Mouse (Mus musculus) C2C12 (cell line): Measurements from ENCODE around the gene Atrnl1. TPM values are rescaled to one million over a fixed set of nuclear protein-coding genes. Genes with fewer than 3 reads are reported as not detected.

Experiments
- H3K27me3 ChIP-seq: one replicate; pipeline ENCODE4 v1.6.1; 2011; ENCODE audit not compliant: control insufficient read depth, insufficient read depth, insufficient read length
- H3K36me3 ChIP-seq: one replicate; pipeline ENCODE4 v1.6.1; 2011; ENCODE audit not compliant: control insufficient read depth, insufficient read depth
- H3K4me3 ChIP-seq: one replicate; pipeline ENCODE4 v1.5.1; 2011; ENCODE audit warnings: mild to moderate bottlenecking, control low read depth; ENCODE audit not compliant: poor library complexity, insufficient read depth, severe bottlenecking
- H3K79me2 ChIP-seq: one replicate; pipeline ENCODE4 v1.6.1; 2011; ENCODE audit not compliant: control insufficient read depth, insufficient read depth
- H3K79me3 ChIP-seq: one replicate; pipeline ENCODE4 v1.6.1; 2011; ENCODE audit warnings: low read depth, control low read depth
- H3ac ChIP-seq: one replicate; pipeline ENCODE3; 2011; ENCODE audit warnings: low read depth; ENCODE audit not compliant: control insufficient read depth, insufficient read length
- CEBPB ChIP-seq: IDR thresholded peaks from one replicate; pipeline ENCODE4 v1.6.1; 2011; ENCODE audit warnings: low read depth, mild to moderate bottlenecking, control low read depth, moderate library complexity
- CTCF ChIP-seq: IDR thresholded peaks from one replicate; pipeline ENCODE4 v1.5.1; 2011; ENCODE audit not compliant: control insufficient read depth, insufficient read depth, insufficient read length
- FOSL1 ChIP-seq: IDR thresholded peaks from one replicate; pipeline ENCODE4 v1.8.0; 2011; ENCODE audit warnings: mild to moderate bottlenecking, low read length; ENCODE audit not compliant: poor library complexity, insufficient read depth, severe bottlenecking
- MAX ChIP-seq: IDR thresholded peaks from one replicate; pipeline ENCODE4 v1.6.1; 2011; ENCODE audit warnings: mild to moderate bottlenecking, control low read depth
- MYOD1 ChIP-seq: IDR thresholded peaks from one replicate; pipeline ENCODE4 v1.6.1; 2011; ENCODE audit warnings: low read depth; ENCODE audit not compliant: control insufficient read depth, insufficient read length
- MYOG ChIP-seq: IDR thresholded peaks from one replicate; pipeline ENCODE4 v1.6.1; 2011; ENCODE audit not compliant: control insufficient read depth, insufficient read length; ENCODE audit errors: extremely low read depth
- USF1 ChIP-seq: IDR thresholded peaks from one replicate; pipeline ENCODE4 v1.6.1; 2011; ENCODE audit warnings: low read depth, mild to moderate bottlenecking, control low read depth, moderate library complexity
- polyA plus RNA-seq: library from polyadenylated mRNA; unstranded; fragments of >200 nt; fragmentation: generic; extraction: Trizol; gene quantifications from one replicate; pipeline ENCODE4 v1.2.1, GENCODE M21; 2012; ENCODE audit warnings: missing spikeins

Atrnl1 gene
- polyA plus RNA-seq, 1 experiment: 3.3 TPM

- H3K27me3 ChIP-seq: no peaks in the 10 kb centered on the region
- no peak overlapping the region for H3K4me3 ChIP-seq
- H3K79me3 ChIP-seq: no peaks in the 10 kb centered on the region
- H3ac ChIP-seq: no peak overlapping the region
- no peaks in the 10 kb centered on the region for H3K79me2 ChIP-seq
- TF ChIP-seq MYOG (no peak), CEBPB (no peak), CTCF (no peak), FOSL1 (no peak)
- no peaks in the 10 kb centered on the region for H3K36me3 ChIP-seq
Measured at GRCm38 (mm10) chr19:58051905-58052304, 441.1 kb downstream of the Atrnl1 start.

- H3K27me3 ChIP-seq: no peaks in the 10 kb centered on the region
- no peaks in the 10 kb centered on the region for H3K36me3 ChIP-seq
- H3K79me2 ChIP-seq: no peaks in the 10 kb centered on the region
- TF ChIP-seq CEBPB (no peak), FOSL1 (no peak), USF1 (no peak), CTCF (no peak), MYOD1 (no peak)
- H3K4me3 ChIP-seq: no peak overlapping the region
- H3ac ChIP-seq: no peak overlapping the region
- H3K79me3 ChIP-seq: no peaks in the 10 kb centered on the region
Measured at GRCm38 (mm10) chr19:58052444-58053135, 441.8 kb downstream of the Atrnl1 start.

- no peak overlapping the region for H3ac ChIP-seq
- H3K36me3 ChIP-seq: no peaks in the 10 kb centered on the region
- no peaks in the 10 kb centered on the region for H3K27me3 ChIP-seq
- no peaks in the 10 kb centered on the region for H3K79me3 ChIP-seq
- TF ChIP-seq MAX: no peak
- TF ChIP-seq FOSL1: no peak
- no peak for TF ChIP-seq MYOG
- TF ChIP-seq CEBPB: no peak
- TF ChIP-seq MYOD1: no peak
- TF ChIP-seq CTCF: no peak
- TF ChIP-seq USF1: no peak
- H3K4me3 ChIP-seq: no peak overlapping the region
- no peaks in the 10 kb centered on the region for H3K79me2 ChIP-seq
Measured at GRCm38 (mm10) chr19:58059719-58060118, 448.9 kb downstream of the Atrnl1 start.

GRCm38 (mm10) chr19:58060199-58060853 lies 449.5 kb downstream of the Atrnl1 start:
- no peak for TF ChIP-seq CTCF
- TF ChIP-seq USF1: no peak
- TF ChIP-seq MYOG: no peak
- no peak for TF ChIP-seq MAX
- TF ChIP-seq CEBPB: no peak
- TF ChIP-seq MYOD1: no peak
- TF ChIP-seq FOSL1: no peak
- no peak overlapping the region for H3ac ChIP-seq
- H3K27me3 ChIP-seq: no peaks in the 10 kb centered on the region
- H3K4me3 ChIP-seq: no peak overlapping the region
- H3K79me2 ChIP-seq: no peaks in the 10 kb centered on the region
- H3K36me3 ChIP-seq: no peaks in the 10 kb centered on the region
- H3K79me3 ChIP-seq: no peaks in the 10 kb centered on the region

- H3K79me2 ChIP-seq: no peaks in the 10 kb centered on the region
- no peaks in the 10 kb centered on the region for H3K79me3 ChIP-seq
- H3K27me3 ChIP-seq: no peaks in the 10 kb centered on the region
- H3K36me3 ChIP-seq: no peaks in the 10 kb centered on the region
- TF ChIP-seq FOSL1 (no peak), MYOG (no peak), MYOD1 (peak; percentile 99), CEBPB (no peak), USF1 (peak; percentile 9), CTCF (no peak), MAX (peak; percentile 43)
- H3K4me3 ChIP-seq: no peak overlapping the region
- H3ac ChIP-seq: peak overlapping the region; percentile 28
Measured at GRCm38 (mm10) chr19:58060854-58061358, 450.1 kb downstream of the Atrnl1 start.

- Histone ChIP-seq H3K36me3 (no peaks in the 10 kb centered on the region), H3K4me3 (no peak overlapping the region), H3ac (no peak overlapping the region), H3K79me2 (no peaks in the 10 kb centered on the region), H3K27me3 (no peaks in the 10 kb centered on the region), H3K79me3 (no peaks in the 10 kb centered on the region)
- TF ChIP-seq CEBPB: no peak
- TF ChIP-seq MYOG: no peak
- TF ChIP-seq CTCF: no peak
- TF ChIP-seq MAX: no peak
- no peak for TF ChIP-seq USF1
- no peak for TF ChIP-seq MYOD1
- TF ChIP-seq FOSL1: no peak
Measured at GRCm38 (mm10) chr19:58061933-58062332, 451.1 kb downstream of the Atrnl1 start.
